Mouse (Mus musculus): ENCODE data around the gene Kcnq1. TPM values are rescaled to one million over a fixed set of nuclear protein-coding genes. Genes with fewer than 3 reads are reported as not detected.
A peak's percentile ranks its signal among the peaks of the same experiment; 100 is the strongest.

Gene Kcnq1
- polyA plus RNA-seq, 1 experiment from 2014 or later = 5.4 TPM

- H3K27ac ChIP-seq = peak overlapping the region; percentile 86
- no peaks in the 10 kb centered on the region for H3K36me3 ChIP-seq
- H3K4me1 ChIP-seq = peaks cover 19% of the 10 kb centered on the region
- DNase-seq (ENCODE audit: low spot score) = no peak
- H3K27me3 ChIP-seq (ENCODE audit: insufficient read depth, poor library complexity, severe bottlenecking) = peaks cover 80% of the 10 kb centered on the region
- H3K9me3 ChIP-seq = no peaks in the 10 kb centered on the region
- peak overlapping the region; percentile 60 for H3K4me3 ChIP-seq
- 4% methylated on average over 55 of the region's 55 CpGs for WGBS
These were observed 338.9 kb downstream of the Kcnq1 start for GRCm38 (mm10) chr7:143444955-143445648.

GRCm38 (mm10) chr7:143445651-143446460 is 339.7 kb downstream of the Kcnq1 start:
- WGBS = 6% methylated on average over 53 of the region's 53 CpGs
- no peaks in the 10 kb centered on the region for H3K9me3 ChIP-seq
- H3K4me1 ChIP-seq = peaks cover 19% of the 10 kb centered on the region
- no peak for DNase-seq (ENCODE audit: low spot score)
- peaks cover 72% of the 10 kb centered on the region for H3K27me3 ChIP-seq (ENCODE audit: insufficient read depth, poor library complexity, severe bottlenecking)
- peak overlapping the region; percentile 86 for H3K27ac ChIP-seq
- H3K4me3 ChIP-seq = peak overlapping the region; percentile 60
- H3K36me3 ChIP-seq = no peaks in the 10 kb centered on the region

GRCm38 (mm10) chr7:143447130-143447529 is 341.0 kb downstream of the Kcnq1 start:
- H3K27ac ChIP-seq = no peak overlapping the region
- H3K4me1 ChIP-seq = peaks cover 19% of the 10 kb centered on the region
- H3K4me3 ChIP-seq = no peak overlapping the region
- 67% methylated on average over 2 of the region's 2 CpGs for WGBS
- no peaks in the 10 kb centered on the region for H3K9me3 ChIP-seq
- H3K27me3 ChIP-seq (ENCODE audit: insufficient read depth, poor library complexity, severe bottlenecking) = peaks cover 62% of the 10 kb centered on the region
- no peaks in the 10 kb centered on the region for H3K36me3 ChIP-seq
- DNase-seq (ENCODE audit: low spot score) = no peak

GRCm38 (mm10) chr7:143458963-143459331 is 352.8 kb downstream of the Kcnq1 start:
- peak overlapping the region; percentile 92 for H3K27ac ChIP-seq
- H3K27me3 ChIP-seq (ENCODE audit: insufficient read depth, poor library complexity, severe bottlenecking) = peaks cover 34% of the 10 kb centered on the region
- H3K36me3 ChIP-seq = peaks cover 19% of the 10 kb centered on the region; the same call in 1 of the 2 replicates
- 16% methylated on average over 38 of the region's 38 CpGs for WGBS
- no peak for DNase-seq (ENCODE audit: low spot score)
- H3K4me1 ChIP-seq = peaks cover 47% of the 10 kb centered on the region
- H3K9me3 ChIP-seq = peaks cover 17% of the 10 kb centered on the region
- H3K4me3 ChIP-seq = peak overlapping the region; percentile 72

GRCm38 (mm10) chr7:143459332-143460211 is 353.4 kb downstream of the Kcnq1 start:
- peaks cover 53% of the 10 kb centered on the region for H3K4me1 ChIP-seq
- 19% methylated on average over 99 of the region's 100 CpGs for WGBS

GRCm38 (mm10) chr7:143460217-143460834 is 354.2 kb downstream of the Kcnq1 start:
- peaks cover 17% of the 10 kb centered on the region for H3K9me3 ChIP-seq
- H3K36me3 ChIP-seq = peaks cover 19% of the 10 kb centered on the region; the same call in 1 of the 2 replicates
- peaks cover 61% of the 10 kb centered on the region for H3K4me1 ChIP-seq
- peaks cover 42% of the 10 kb centered on the region for H3K27me3 ChIP-seq (ENCODE audit: insufficient read depth, poor library complexity, severe bottlenecking)
- peak overlapping the region; percentile 72 for H3K4me3 ChIP-seq
- peak overlapping the region; percentile 92 for H3K27ac ChIP-seq
- WGBS = 23% methylated on average over 60 of the region's 60 CpGs
- DNase-seq (ENCODE audit: low spot score) = no peak

More at GRCm38 (mm10) chr7:143459332-143460211, 353.4 kb downstream of the Kcnq1 start:
- Histone ChIP-seq H3K4me3 (peak overlapping the region; percentile 72), H3K9me3 (peaks cover 17% of the 10 kb centered on the region), H3K36me3 (peaks cover 19% of the 10 kb centered on the region; the same call in 1 of the 2 replicates), H3K27me3 (ENCODE audit: insufficient read depth, poor library complexity, severe bottlenecking) (peaks cover 34% of the 10 kb centered on the region), H3K27ac (peak overlapping the region; percentile 92)
- DNase-seq (ENCODE audit: low spot score) = no peak

- Histone ChIP-seq H3K36me3 (peaks cover 19% of the 10 kb centered on the region; the same call in 1 of the 2 replicates), H3K27ac (peak within 1 kb of the TSS; percentile 92), H3K9me3 (peaks cover 17% of the 10 kb centered on the region), H3K27me3 (ENCODE audit: insufficient read depth, poor library complexity, severe bottlenecking) (peaks cover 46% of the 10 kb centered on the region), H3K4me3 (peak within 1 kb of the TSS; percentile 72), H3K4me1 (peaks cover 62% of the 10 kb centered on the region)
- WGBS = 24% methylated on average over 33 of the region's 48 CpGs
- DNase-seq (ENCODE audit: low spot score) = peak; percentile 96
These were observed 354.7 kb downstream of the Kcnq1 start, which contains the start of gene Cdkn1c for GRCm38 (mm10) chr7:143460874-143461273. Gene Cdkn1c, minus strand, starts transcription at chr7:143461050.

GRCm38 (mm10) chr7:143461294-143461870 is 355.2 kb downstream of the Kcnq1 start:
- H3K9me3 ChIP-seq = peaks cover 17% of the 10 kb centered on the region
- peaks cover 45% of the 10 kb centered on the region for H3K27me3 ChIP-seq (ENCODE audit: insufficient read depth, poor library complexity, severe bottlenecking)

GRCm38 (mm10) chr7:143461920-143462319 is 355.8 kb downstream of the Kcnq1 start:
- H3K9me3 ChIP-seq = peaks cover 17% of the 10 kb centered on the region
- peaks cover 19% of the 10 kb centered on the region; the same call in 1 of the 2 replicates for H3K36me3 ChIP-seq
- no peak for DNase-seq (ENCODE audit: low spot score)
- H3K4me3 ChIP-seq = peak overlapping the region; percentile 72; the same call in 1 of the 2 replicates
- peak overlapping the region; percentile 88 for H3K27ac ChIP-seq
- H3K4me1 ChIP-seq = peaks cover 60% of the 10 kb centered on the region
- H3K27me3 ChIP-seq (ENCODE audit: insufficient read depth, poor library complexity, severe bottlenecking) = peaks cover 45% of the 10 kb centered on the region
- 32% methylated on average over 11 of the region's 11 CpGs for WGBS

More at GRCm38 (mm10) chr7:143461294-143461870, 355.2 kb downstream of the Kcnq1 start:
- Histone ChIP-seq H3K27ac (peak overlapping the region; percentile 88), H3K4me3 (peak overlapping the region; percentile 72), H3K4me1 (peaks cover 63% of the 10 kb centered on the region), H3K36me3 (peaks cover 19% of the 10 kb centered on the region; the same call in 1 of the 2 replicates)
- WGBS = 31% methylated on average over 24 of the region's 32 CpGs
- DNase-seq (ENCODE audit: low spot score) = no peak

GRCm38 (mm10) chr7:143462516-143462915 is 356.4 kb downstream of the Kcnq1 start:
- DNase-seq (ENCODE audit: low spot score) = no peak
- peaks cover 19% of the 10 kb centered on the region; the same call in 1 of the 2 replicates for H3K36me3 ChIP-seq
- no peak overlapping the region for H3K4me3 ChIP-seq
- peak overlapping the region; percentile 85; the same call in 1 of the 2 replicates for H3K27ac ChIP-seq
- H3K4me1 ChIP-seq = peaks cover 63% of the 10 kb centered on the region
- 68% methylated on average over 5 of the region's 5 CpGs for WGBS
- H3K27me3 ChIP-seq (ENCODE audit: insufficient read depth, poor library complexity, severe bottlenecking) = peaks cover 43% of the 10 kb centered on the region
- peaks cover 17% of the 10 kb centered on the region for H3K9me3 ChIP-seq

GRCm38 (mm10) chr7:143463865-143464415 is 357.8 kb downstream of the Kcnq1 start:
- WGBS = 31% methylated on average over 11 of the region's 11 CpGs
- Histone ChIP-seq H3K27me3 (ENCODE audit: insufficient read depth, poor library complexity, severe bottlenecking) (peaks cover 33% of the 10 kb centered on the region), H3K4me1 (peaks cover 71% of the 10 kb centered on the region), H3K36me3 (peaks cover 11% of the 10 kb centered on the region; the same call in 1 of the 2 replicates), H3K27ac (peak overlapping the region; percentile 85), H3K4me3 (0 out of 2 replicates have a peak overlapping the region, but pooled peaks have one; percentile 16), H3K9me3 (peaks cover 17% of the 10 kb centered on the region)
- DNase-seq (ENCODE audit: low spot score) = peak; percentile 91
